In the genomic region with DNA sequence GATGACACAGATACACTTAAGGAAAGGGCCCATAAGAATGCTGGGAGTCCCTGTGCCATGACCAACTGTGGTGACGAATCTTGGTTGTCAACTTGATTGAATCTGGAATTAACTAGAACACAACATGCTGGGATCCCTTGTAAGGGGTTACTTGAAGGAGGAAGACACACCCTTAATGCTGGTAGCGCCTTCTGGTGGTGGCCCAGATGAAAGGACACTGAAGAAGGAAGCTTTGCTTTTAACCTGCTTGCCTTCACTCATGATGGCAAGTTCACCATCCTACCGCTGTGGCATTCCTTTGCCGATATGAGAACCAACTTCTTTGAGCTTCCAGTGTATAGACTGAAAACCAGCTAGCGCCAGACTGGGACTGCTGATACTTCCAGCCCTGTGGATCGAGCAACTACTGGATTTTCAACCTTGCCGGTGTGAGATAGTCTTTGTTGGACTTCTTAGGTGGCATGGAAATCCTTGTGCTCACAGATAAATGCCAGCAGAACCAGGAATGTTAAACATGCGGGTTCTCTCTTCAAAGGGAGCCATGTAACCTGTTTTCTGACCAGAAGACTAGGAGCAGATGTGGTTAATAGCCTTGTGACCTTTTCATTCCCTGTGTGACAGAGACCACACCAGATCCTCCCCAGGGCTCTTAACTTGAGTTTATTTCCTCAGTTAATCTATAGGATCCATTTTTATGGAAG, we compare ENCODE assay signal across 13 mouse cellular contexts. TPM values are rescaled to one million over a fixed set of nuclear protein-coding genes. Genes with fewer than 3 reads are reported as not detected.
DNase-seq lines count a peak whose midpoint lies in the region; ATAC-seq and TF ChIP-seq lines count a peak whose summit lies in the region.
"Had no signal": no experiment of that assay in that cellular context is flagged by ENCODE, and none has a peak within 500 bp of the region (broad histone marks: within the 10 kb centered on the region; RNA-seq: fewer than 3 reads in every experiment).

No protein-coding gene starts in this region.

- H3K4me2 ChIP-seq in heart, postnatal 0 days (ENCODE audit: low read depth, low read length): no peak overlapping the region
- no peak overlapping the region for H3K4me2 ChIP-seq in heart, embryonic 12.5 days
- no peak overlapping the region for H3K4me2 ChIP-seq in midbrain, postnatal 0 days (ENCODE audit: low read depth, low read length, poor library complexity, severe bottlenecking)
- H3K4me2 ChIP-seq in midbrain, embryonic 15.5 days: no peak overlapping the region
- H3K4me2 ChIP-seq: liver, embryonic 13.5 days; midbrain, embryonic 13.5 days had no signal

- TF ChIP-seq CTCF in heart, postnatal 0 days (IDR thresholded peaks at IDR 0.05; ENCODE audit: low read depth): 0 out of 2 replicates have a peak, but pooled peaks have one; percentile 21
- TF ChIP-seq CTCF in midbrain, postnatal 0 days (IDR thresholded peaks at IDR 0.05): peak; percentile 21; the same call in 1 of the 2 replicates
- peak; percentile 26; the same call in 1 of the 2 replicates for TF ChIP-seq CTCF in bone marrow, adult 2 months (IDR thresholded peaks at IDR 0.05; ENCODE audit: control insufficient read depth, insufficient read depth, low read length)

- H3K27ac ChIP-seq in heart, postnatal 0 days (ENCODE audit: low read depth): no peak overlapping the region
- H3K27ac ChIP-seq in heart, embryonic 12.5 days (ENCODE audit: poor library complexity, severe bottlenecking): no peak overlapping the region
- no peak overlapping the region for H3K27ac ChIP-seq in midbrain, postnatal 0 days (ENCODE audit: low read depth, low read length)
- no peak overlapping the region for H3K27ac ChIP-seq in midbrain, embryonic 15.5 days
- H3K27ac ChIP-seq in bone marrow, adult 2 months (ENCODE audit: control insufficient read depth, insufficient read depth, low read depth, low read length, poor library complexity): no peak overlapping the region
- H3K27ac ChIP-seq: liver, embryonic 13.5 days; midbrain, embryonic 13.5 days had no signal

- no peak for DNase-seq in heart, postnatal 0 days (ENCODE audit: low spot score)
- DNase-seq in midbrain, postnatal 0 days (ENCODE audit: low spot score): no peak
- DNase-seq in thymus, postnatal 25 days: peak; percentile 35
- DNase-seq in left cerebral cortex, postnatal 36 days (ENCODE audit: low spot score in 2 of 2): no peak
- DNase-seq in urinary bladder, postnatal 36 days (ENCODE audit: low spot score in 2 of 2): no peak
- DNase-seq: cerebellum, postnatal 10 days; gastrocnemius, postnatal 36 days; liver, embryonic 13.5 days had no signal

- H3K4me1 ChIP-seq in heart, postnatal 0 days (ENCODE audit: control insufficient read depth, insufficient read depth): no peaks in the 10 kb centered on the region
- H3K4me1 ChIP-seq in heart, embryonic 12.5 days (replicated peaks): peaks cover 7% of the 10 kb centered on the region; the same call in 1 of the 2 replicates
- H3K4me1 ChIP-seq in midbrain, postnatal 0 days (ENCODE audit: insufficient read depth, low read length): no peaks in the 10 kb centered on the region
- no peaks in the 10 kb centered on the region; the same call in 1 of the 2 replicates for H3K4me1 ChIP-seq in midbrain, embryonic 15.5 days
- H3K4me1 ChIP-seq in bone marrow, adult 2 months (ENCODE audit: control insufficient read depth, insufficient read depth, low read length): no peaks in the 10 kb centered on the region; the same call in 1 of the 2 replicates
- H3K4me1 ChIP-seq: liver, embryonic 13.5 days had no signal

- H3K9me3 ChIP-seq in heart, postnatal 0 days (replicated peaks; ENCODE audit: control insufficient read depth, low read length): no peaks in the 10 kb centered on the region
- no peaks in the 10 kb centered on the region for H3K9me3 ChIP-seq in heart, embryonic 12.5 days (replicated peaks)
- H3K9me3 ChIP-seq in midbrain, postnatal 0 days (ENCODE audit: low read length): no peaks in the 10 kb centered on the region
- no peaks in the 10 kb centered on the region for H3K9me3 ChIP-seq in midbrain, embryonic 15.5 days
- H3K9me3 ChIP-seq: liver, embryonic 13.5 days; midbrain, embryonic 13.5 days had no signal

- ATAC-seq in heart, postnatal 0 days (ENCODE audit: insufficient read depth, low read depth): no peak
- no peak for ATAC-seq in heart, embryonic 12.5 days (ENCODE audit: insufficient number of reproducible peaks, low FRiP score)
- no peak for ATAC-seq in midbrain, postnatal 0 days (ENCODE audit: low FRiP score)
- no peak for ATAC-seq in midbrain, embryonic 15.5 days (replicated peaks)
- ATAC-seq: hindbrain, embryonic 16.5 days had no signal

- TF ChIP-seq POLR2A in bone marrow, adult 2 months (IDR thresholded peaks at IDR 0.05; ENCODE audit: borderline replicate concordance, control insufficient read depth, low read depth, low read length): no peak

- no peak for TF ChIP-seq EP300 in heart, postnatal 0 days (IDR thresholded peaks at IDR 0.05; ENCODE audit: low read depth)

- intact Hi-C loops in left cerebral cortex, postnatal 36 days (cut with DNase I): no loop called here

- H3K36me3 ChIP-seq in heart, postnatal 0 days (replicated peaks; ENCODE audit: control insufficient read depth, insufficient read depth, low read length): no peaks in the 10 kb centered on the region
- no peaks in the 10 kb centered on the region for H3K36me3 ChIP-seq in heart, embryonic 12.5 days
- H3K36me3 ChIP-seq in midbrain, postnatal 0 days (ENCODE audit: insufficient read depth, low read length): no peaks in the 10 kb centered on the region
- no peaks in the 10 kb centered on the region for H3K36me3 ChIP-seq in midbrain, embryonic 15.5 days (replicated peaks)
- H3K36me3 ChIP-seq: liver, embryonic 13.5 days; midbrain, embryonic 13.5 days had no signal

- no peaks in the 10 kb centered on the region for H3K27me3 ChIP-seq in heart, postnatal 0 days (ENCODE audit: control insufficient read depth, insufficient read depth, low read length)
- no peaks in the 10 kb centered on the region for H3K27me3 ChIP-seq in heart, embryonic 12.5 days (replicated peaks)
- H3K27me3 ChIP-seq in midbrain, postnatal 0 days (ENCODE audit: insufficient read depth, low read length): no peaks in the 10 kb centered on the region
- no peaks in the 10 kb centered on the region for H3K27me3 ChIP-seq in midbrain, embryonic 15.5 days (replicated peaks)
- H3K27me3 ChIP-seq: liver, embryonic 13.5 days; midbrain, embryonic 13.5 days had no signal

- no peak overlapping the region for H3K9ac ChIP-seq in heart, postnatal 0 days (replicated peaks; ENCODE audit: low read depth, low read length)
- no peak overlapping the region for H3K9ac ChIP-seq in heart, embryonic 12.5 days
- H3K9ac ChIP-seq in midbrain, postnatal 0 days (replicated peaks; ENCODE audit: low read length, poor library complexity, severe bottlenecking): no peak overlapping the region
- no peak overlapping the region for H3K9ac ChIP-seq in midbrain, embryonic 15.5 days
- H3K9ac ChIP-seq: liver, embryonic 13.5 days; midbrain, embryonic 13.5 days had no signal

- 77% methylated on average over 8 of the region's 8 CpGs for WGBS in heart, postnatal 0 days
- WGBS in heart, embryonic 12.5 days: 75% methylated on average over 8 of the region's 8 CpGs
- WGBS in midbrain, postnatal 0 days: 86% methylated on average over 8 of the region's 8 CpGs
- WGBS in midbrain, embryonic 15.5 days: 89% methylated on average over 8 of the region's 8 CpGs
- WGBS in bone marrow, adult 2 months: 74% methylated on average over 8 of the region's 8 CpGs

- no peak overlapping the region for H3K4me3 ChIP-seq in heart, postnatal 0 days (ENCODE audit: low read depth, low read length)
- no peak overlapping the region for H3K4me3 ChIP-seq in heart, embryonic 12.5 days
- no peak overlapping the region for H3K4me3 ChIP-seq in midbrain, postnatal 0 days (ENCODE audit: low read depth, low read length)
- no peak overlapping the region for H3K4me3 ChIP-seq in midbrain, embryonic 15.5 days
- H3K4me3 ChIP-seq in bone marrow, adult 2 months (replicated peaks; ENCODE audit: control insufficient read depth, low read depth, low read length): no peak overlapping the region
- H3K4me3 ChIP-seq: liver, embryonic 13.5 days; midbrain, embryonic 13.5 days had no signal

RNA-seq across cellular contexts. Expression of gene Kcnmb3, which starts 2.5 kb away (rescaled TPM):
- total RNA-seq in heart, postnatal 0 days (2014; rRNA removed; ENCODE audit: low replicate concordance): not detected in 2 replicates
- 0.07 and 0.08 TPM in 2 replicates for polyA plus RNA-seq in heart, postnatal 0 days (2015; fragmentation: Nextera tagmentation; extraction: Ambion mirVana)
- not detected in 2 replicates for polyA plus RNA-seq in heart, embryonic 12.5 days (2016; fragmentation: Nextera tagmentation; extraction: Ambion mirVana)
- 0.24 TPM in 1 of 2 replicates, not detected in the other for total RNA-seq in midbrain, postnatal 0 days (2014; rRNA removed)
- polyA plus RNA-seq in midbrain, postnatal 0 days (2015; fragmentation: Nextera tagmentation; extraction: Ambion mirVana): 0.09 and 0.12 TPM in 2 replicates
- polyA plus RNA-seq in midbrain, embryonic 15.5 days (2015; fragmentation: Nextera tagmentation; extraction: Ambion mirVana): 0.19 and 0.22 TPM in 2 replicates
- polyA plus RNA-seq in bone marrow, adult 2 months (2011; ENCODE audit: insufficient read depth, insufficient read length, low replicate concordance, missing spikeins): not detected in 2 replicates
- under 1 TPM; 0.17 to 0.39 TPM for total RNA-seq in left cerebral cortex, postnatal 36 days (2021)
- polyA plus RNA-seq: liver, embryonic 13.5 days had no signal

RNA-seq across cellular contexts. Expression of gene Zfp639, which starts 15.5 kb away (rescaled TPM):
- 59.5 and 60.6 TPM in 2 replicates for total RNA-seq in heart, postnatal 0 days (2014; rRNA removed; ENCODE audit: low replicate concordance)
- polyA plus RNA-seq in heart, postnatal 0 days (2015; fragmentation: Nextera tagmentation; extraction: Ambion mirVana): 24.5 and 26.6 TPM in 2 replicates
- 27.2 and 34.1 TPM in 2 replicates for polyA plus RNA-seq in heart, embryonic 12.5 days (2016; fragmentation: Nextera tagmentation; extraction: Ambion mirVana)
- 50.2 and 64.6 TPM in 2 replicates for total RNA-seq in midbrain, postnatal 0 days (2014; rRNA removed)
- 40.6 and 43.5 TPM in 2 replicates for polyA plus RNA-seq in midbrain, postnatal 0 days (2015; fragmentation: Nextera tagmentation; extraction: Ambion mirVana)
- polyA plus RNA-seq in midbrain, embryonic 15.5 days (2015; fragmentation: Nextera tagmentation; extraction: Ambion mirVana): 37.5 and 38.7 TPM in 2 replicates
- 19.6 and 25.6 TPM in 2 replicates for polyA plus RNA-seq in bone marrow, adult 2 months (2011; ENCODE audit: insufficient read depth, insufficient read length, low replicate concordance, missing spikeins)
- total RNA-seq in left cerebral cortex, postnatal 36 days (2021): 10 to 100 TPM; 33.1 to 39.1 TPM

RNA-seq across cellular contexts. Expression of gene Mfn1, which starts 34.7 kb away (rescaled TPM):
- total RNA-seq in heart, postnatal 0 days (2014; rRNA removed; ENCODE audit: low replicate concordance): 101 and 106 TPM in 2 replicates
- polyA plus RNA-seq in heart, postnatal 0 days (2015; fragmentation: Nextera tagmentation; extraction: Ambion mirVana): 158 and 166 TPM in 2 replicates
- polyA plus RNA-seq in heart, embryonic 12.5 days (2016; fragmentation: Nextera tagmentation; extraction: Ambion mirVana): 71.3 and 85.5 TPM in 2 replicates
- total RNA-seq in midbrain, postnatal 0 days (2014; rRNA removed): 27.5 and 37.8 TPM in 2 replicates
- polyA plus RNA-seq in midbrain, postnatal 0 days (2015; fragmentation: Nextera tagmentation; extraction: Ambion mirVana): 29.9 and 39.4 TPM in 2 replicates
- 30.3 and 34.1 TPM in 2 replicates for polyA plus RNA-seq in midbrain, embryonic 15.5 days (2015; fragmentation: Nextera tagmentation; extraction: Ambion mirVana)
- 20.9 and 23.4 TPM in 2 replicates for polyA plus RNA-seq in bone marrow, adult 2 months (2011; ENCODE audit: insufficient read depth, insufficient read length, low replicate concordance, missing spikeins)
- 100 to 1,000 TPM in 1 of 2 experiments, 10 to 100 TPM in 1; 96.7 to 124 TPM for total RNA-seq in left cerebral cortex, postnatal 36 days (2021)
